Mouse (Mus musculus) bone marrow macrophage, adult 2 months (primary cell): Measurements from ENCODE around the gene Eif4g2. TPM values are rescaled to one million over a fixed set of nuclear protein-coding genes. Genes with fewer than 3 reads are reported as not detected.
A peak's percentile ranks its signal among the peaks of the same experiment; 100 is the strongest.

Experiments
- H3K27ac ChIP-seq: 2 replicates; pipeline ENCODE4 v1.5.1; 2012; ENCODE audit warnings: low read depth, low read length; ENCODE audit not compliant: insufficient read depth
- H3K4me1 ChIP-seq: 2 replicates; pipeline ENCODE4 v1.6.1; 2012; ENCODE audit warnings: low read length; ENCODE audit not compliant: control insufficient read depth, insufficient read depth
- H3K4me3 ChIP-seq: 2 replicates; pipeline ENCODE4 v1.5.1; 2012; ENCODE audit warnings: mild to moderate bottlenecking, low read length, moderate library complexity; ENCODE audit not compliant: insufficient read depth
- CTCF ChIP-seq: IDR thresholded peaks from 2 replicates; pipeline ENCODE4 v1.5.1; 2012; ENCODE audit warnings: low read depth, mild to moderate bottlenecking, low read length, moderate library complexity
- POLR2A ChIP-seq: IDR thresholded peaks from 2 replicates; pipeline ENCODE4 v1.6.1; 2012; ENCODE audit warnings: mild to moderate bottlenecking, low read depth, low read length, borderline replicate concordance
- polyA plus RNA-seq: library from polyadenylated mRNA; stranded (reverse); fragments of >200 nt; gene quantifications from 2 replicates; pipeline ENCODE4 v1.2.4, GENCODE M21; 2012; ENCODE audit not compliant: missing spikeins, insufficient read depth, insufficient read length

Eif4g2 gene
- polyA plus RNA-seq, 1 experiment, result 428 TPM

- H3K4me3 ChIP-seq, result peak within 1 kb of the TSS; percentile 85
- no peak for TF ChIP-seq POLR2A
- no peak for TF ChIP-seq CTCF
- peak within 1 kb of the TSS; percentile 78 for H3K27ac ChIP-seq
- peaks cover 28% of the 10 kb centered on the region for H3K4me1 ChIP-seq
Measured at GRCm38 (mm10) chr7:111028281-111029045, 54.4 kb downstream of the Eif4g2 start, which contains the start of gene Ctr9. Gene Ctr9, plus strand, starts transcription at chr7:111028951.

- TF ChIP-seq CTCF, result no peak
- no peak for TF ChIP-seq POLR2A
- no peak overlapping the region for H3K4me3 ChIP-seq
- H3K27ac ChIP-seq, result no peak overlapping the region
- H3K4me1 ChIP-seq, result peaks cover 25% of the 10 kb centered on the region
Measured at GRCm38 (mm10) chr7:111024912-111025311, 57.9 kb downstream of the Eif4g2 start.

GRCm38 (mm10) chr7:111024068-111024594 is 58.7 kb downstream of the Eif4g2 start:
- Histone ChIP-seq H3K4me3 (no peak overlapping the region), H3K27ac (no peak overlapping the region), H3K4me1 (peaks cover 22% of the 10 kb centered on the region)
- TF ChIP-seq POLR2A (no peak), CTCF (no peak)

DNA sequence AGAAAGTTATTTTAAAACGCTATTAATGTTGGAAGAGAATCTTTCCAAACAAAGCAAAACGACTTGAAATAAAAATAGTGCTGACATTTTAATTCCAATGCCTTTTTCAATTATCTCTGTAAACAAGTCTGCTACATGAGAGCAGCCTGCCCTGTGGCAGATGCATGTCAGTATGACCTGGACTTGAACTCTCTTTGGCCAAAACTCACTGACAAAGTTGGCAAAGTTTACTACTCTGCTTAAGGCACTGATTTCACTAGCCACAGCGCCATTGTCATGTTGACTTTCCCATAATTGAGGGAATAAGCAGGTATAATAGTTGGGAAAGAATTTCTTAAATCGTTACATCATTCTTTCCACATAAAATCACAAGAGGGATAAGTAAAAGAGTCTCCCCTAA is 62.0 kb downstream of the Eif4g2 start:
- peaks cover 17% of the 10 kb centered on the region for H3K4me1 ChIP-seq
- TF ChIP-seq POLR2A (no peak), CTCF (no peak)
- no peak overlapping the region for H3K4me3 ChIP-seq
- no peak overlapping the region for H3K27ac ChIP-seq

Other genes with a start within 250 kb of the Eif4g2 start
- 40.9 and 48.6 TPM in 2 replicates for gene Rnf141, start 238.6 kb downstream of the Eif4g2 start, polyA plus RNA-seq
- gene Lyve1, start 219.8 kb downstream of the Eif4g2 start, polyA plus RNA-seq, result not detected in 2 replicates
- 0.13 and 0.20 TPM in 2 replicates for gene Mrvi1, start 100.6 kb downstream of the Eif4g2 start, polyA plus RNA-seq
- 24.0 and 28.8 TPM in 2 replicates for gene Ctr9, start 54.1 kb downstream of the Eif4g2 start, polyA plus RNA-seq